Mouse (Mus musculus) erythroblast, adult 5-6 weeks (primary cell): ENCODE results near the gene Dazap1. TPM values are rescaled to one million over a fixed set of nuclear protein-coding genes. Genes with fewer than 3 reads are reported as not detected.

Experiments used
- ATAC-seq: replicated peaks from 2 replicates; pipeline ENCODE4 v1.8.0; 2016; ENCODE audit warnings: moderate number of reproducible peaks, mild to moderate bottlenecking, moderate TSS enrichment, inconsistent platforms; ENCODE audit not compliant: poor library complexity, low FRiP score, severe bottlenecking
- total RNA-seq, 2 experiments: library from RNA; stranded (forward) in 1 of 2; stranded (reverse) in 1 of 2; fragments of 150-400 nt in 1 of 2; fragments of 200-764, 138-1000 nt in 1 of 2; gene quantifications; 2 replicates each; pipeline versions ENCODE4 v1.2.3 to v1.2.4; 2015 to 2017; ENCODE audit warnings: low replicate concordance in 2 of 2

The Dazap1 gene
- total RNA-seq, 2 experiments from 2014 or later: 13.8 to 29.8 TPM

DNA sequence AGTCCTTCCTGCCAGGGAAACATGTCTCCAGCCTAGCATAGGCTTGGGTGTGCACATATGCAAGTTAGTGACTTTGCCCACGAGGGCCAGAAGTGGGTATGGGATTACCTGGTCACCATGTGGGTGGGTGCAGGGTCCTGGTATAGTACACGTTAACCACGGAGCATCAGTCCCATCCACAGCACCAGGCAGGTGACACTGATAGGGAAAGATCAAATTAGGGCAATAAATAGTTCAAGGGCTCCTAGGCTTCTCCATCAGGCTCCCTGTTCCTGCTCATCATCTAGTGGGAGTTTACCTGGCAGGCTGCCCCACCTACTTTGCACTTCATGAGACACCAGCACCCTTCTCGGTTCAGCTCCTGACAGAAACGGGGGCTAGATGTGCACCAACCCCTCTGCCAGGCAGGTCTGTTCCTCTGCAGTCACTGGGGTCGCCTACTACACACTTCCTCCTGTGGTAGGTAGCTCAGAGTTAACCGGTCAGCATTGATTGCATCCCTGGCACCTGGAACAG is 33.6 kb downstream of the Dazap1 start:
- ATAC-seq: no peak

DNA sequence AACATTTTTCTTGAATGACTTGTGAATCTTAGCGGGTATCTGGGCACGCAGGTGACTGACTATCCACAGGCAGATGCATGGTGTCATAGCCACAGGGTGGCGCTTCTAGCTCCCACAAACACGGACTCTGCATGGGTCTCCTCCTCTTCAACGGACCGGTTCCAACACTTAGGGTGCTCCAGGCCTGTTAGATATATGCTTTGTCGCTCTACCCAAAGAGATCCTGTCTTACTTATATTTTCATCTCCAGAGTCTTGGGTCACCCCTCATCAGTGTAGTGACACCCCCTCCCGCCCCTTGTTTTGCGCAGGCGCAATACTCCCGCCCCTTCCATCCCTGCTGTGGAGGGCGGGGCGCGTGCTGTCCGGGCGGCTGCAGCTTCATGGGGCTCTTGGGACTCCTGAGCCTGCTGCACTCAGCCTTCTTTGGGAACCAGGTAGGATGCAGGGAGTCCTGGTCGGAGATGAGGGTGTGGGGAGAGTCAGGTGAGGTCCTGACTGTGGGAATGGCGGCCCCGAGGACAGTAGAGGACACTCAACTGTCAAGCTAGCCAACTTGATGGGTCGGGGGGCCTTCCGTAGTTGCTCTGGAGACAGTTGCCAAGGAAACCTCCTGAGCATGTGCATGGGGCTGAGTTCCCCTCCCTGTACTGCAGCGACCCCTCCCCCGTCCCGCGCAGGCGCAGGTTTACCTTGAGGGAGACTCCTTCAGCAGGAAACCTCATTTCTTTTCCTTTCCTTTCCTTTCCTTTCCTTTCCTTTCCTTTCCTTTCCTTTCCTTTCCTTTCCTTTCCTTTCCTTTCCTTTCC is 34.5 kb downstream of the Dazap1 start, which contains the start of gene Apc2:
Gene Apc2 (plus strand): TSS at position 360 of the 808 bp plus-strand sequence.
- ATAC-seq: peak; percentile 51

DNA sequence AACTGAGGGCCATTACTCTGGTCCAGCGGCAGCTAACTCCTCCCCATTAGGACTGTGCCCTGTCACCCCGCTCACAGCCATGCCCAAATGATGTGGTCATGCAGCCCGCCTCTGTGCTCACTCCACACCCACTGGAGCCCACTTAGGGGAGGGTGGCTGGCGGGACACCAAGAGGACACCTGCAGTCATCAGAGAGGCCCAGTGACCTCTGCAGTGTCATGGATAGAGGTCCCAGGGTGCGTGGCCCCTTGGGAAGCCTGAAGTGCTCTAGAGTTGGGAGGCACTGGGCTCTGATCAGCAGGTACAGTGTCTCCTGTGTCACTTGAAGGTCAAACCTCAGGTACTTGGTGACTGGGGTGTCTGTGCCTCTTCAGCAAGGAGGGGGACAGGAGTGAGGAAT is 35.5 kb downstream of the Dazap1 start:
- no peak for ATAC-seq

DNA sequence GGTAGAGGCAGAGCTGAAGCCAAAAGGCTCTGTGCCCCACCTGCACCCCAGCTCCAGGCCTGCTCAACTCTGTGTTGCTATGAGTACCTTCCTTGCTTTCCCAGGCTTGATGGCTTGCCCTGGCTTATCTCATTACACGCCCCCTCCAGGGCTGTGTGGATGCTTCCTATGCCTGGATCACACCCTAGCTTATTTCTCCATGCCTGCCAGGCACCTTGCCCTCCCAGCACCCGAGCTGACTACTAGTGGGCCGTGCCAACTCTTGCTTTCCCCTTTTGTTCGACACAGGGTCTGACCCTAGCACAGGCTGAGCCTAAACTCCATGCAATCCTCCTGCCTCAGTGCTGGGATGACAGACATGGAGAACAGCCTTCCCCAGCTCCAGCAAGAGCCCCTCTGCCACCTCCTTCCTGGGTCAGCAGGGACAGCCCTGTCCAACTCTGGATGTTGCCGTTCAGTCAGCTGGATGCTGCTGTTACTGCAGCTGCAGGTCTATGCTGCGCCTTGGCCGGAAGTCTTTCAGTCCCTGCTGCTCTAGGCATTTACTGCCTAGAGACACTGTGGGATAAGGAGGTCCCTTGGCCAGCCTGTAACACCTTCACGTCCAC is 36.3 kb downstream of the Dazap1 start:
- ATAC-seq: no peak

DNA sequence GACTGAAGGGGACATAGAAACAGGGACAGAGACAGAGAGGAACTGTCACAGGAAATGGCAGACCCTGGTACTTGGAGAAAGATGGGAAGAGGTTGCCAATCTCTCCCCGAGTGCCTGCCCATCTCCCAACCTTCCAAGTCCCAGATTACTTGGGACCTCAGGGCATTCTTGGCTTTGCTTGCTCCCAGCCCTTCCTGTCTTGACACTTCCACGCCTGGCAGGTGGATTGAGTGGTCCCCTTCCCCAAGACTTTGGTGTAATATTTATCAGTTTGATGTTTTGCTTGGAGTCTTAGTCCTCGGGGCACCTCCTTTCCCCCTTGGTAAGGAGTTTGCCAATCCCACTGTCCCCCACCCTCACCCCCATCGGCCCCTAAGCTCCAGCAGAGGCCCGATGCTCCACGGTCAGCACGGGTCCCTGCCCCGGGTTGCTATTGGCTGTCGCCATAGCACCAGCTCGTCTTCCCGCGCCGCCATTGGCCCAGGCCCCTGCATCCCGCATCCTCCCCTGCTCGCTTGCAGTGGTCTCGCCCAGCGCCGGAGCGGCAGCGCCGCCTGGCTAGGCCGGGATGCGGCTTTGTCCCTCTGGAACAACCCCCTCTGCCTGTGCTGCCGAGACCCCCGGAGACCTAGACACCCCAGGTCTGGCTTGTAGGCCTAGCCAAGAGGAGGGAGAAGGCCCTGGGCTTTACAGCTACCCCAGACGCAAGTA is 37.4 kb downstream of the Dazap1 start:
- ATAC-seq: no peak

DNA sequence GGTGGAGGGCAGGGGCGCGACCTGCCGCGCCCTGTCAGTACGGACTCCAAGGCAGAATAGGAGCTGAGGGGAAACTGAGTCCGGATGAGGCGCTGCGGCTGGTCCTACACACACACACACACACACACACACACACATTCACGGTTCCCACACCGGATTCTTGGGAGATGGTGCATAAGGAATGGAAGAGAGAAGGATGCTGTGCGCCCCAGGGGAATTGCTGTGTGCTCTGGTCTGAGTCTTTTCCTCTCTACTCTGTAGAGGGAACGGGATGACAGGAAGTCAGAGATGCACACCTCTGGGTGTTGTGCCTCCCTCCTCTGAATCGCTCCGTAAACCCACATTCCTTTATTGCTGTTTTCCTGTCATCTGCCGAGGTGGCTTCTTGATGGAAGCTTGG is 38.0 kb downstream of the Dazap1 start:
- no peak for ATAC-seq

DNA sequence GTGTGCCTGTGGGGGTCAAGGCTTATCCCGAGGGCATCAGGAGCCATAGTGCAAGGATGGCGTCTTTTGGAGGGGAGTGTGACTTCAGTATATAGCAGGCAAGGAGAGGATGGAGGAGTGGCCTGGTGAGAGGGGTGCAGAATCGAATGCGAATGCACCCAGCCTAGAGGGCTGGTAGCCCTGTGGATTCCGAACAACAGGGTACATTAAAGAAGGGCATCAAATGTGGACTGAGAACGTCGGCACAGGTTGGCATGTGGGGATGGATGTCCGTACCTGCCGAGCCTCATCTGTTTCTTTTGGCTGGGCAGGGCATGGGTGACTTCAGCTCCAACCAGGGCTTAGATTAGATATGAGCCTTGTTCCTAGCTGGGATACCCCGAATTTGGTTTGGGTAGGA is 38.5 kb downstream of the Dazap1 start:
- ATAC-seq: no peak

DNA sequence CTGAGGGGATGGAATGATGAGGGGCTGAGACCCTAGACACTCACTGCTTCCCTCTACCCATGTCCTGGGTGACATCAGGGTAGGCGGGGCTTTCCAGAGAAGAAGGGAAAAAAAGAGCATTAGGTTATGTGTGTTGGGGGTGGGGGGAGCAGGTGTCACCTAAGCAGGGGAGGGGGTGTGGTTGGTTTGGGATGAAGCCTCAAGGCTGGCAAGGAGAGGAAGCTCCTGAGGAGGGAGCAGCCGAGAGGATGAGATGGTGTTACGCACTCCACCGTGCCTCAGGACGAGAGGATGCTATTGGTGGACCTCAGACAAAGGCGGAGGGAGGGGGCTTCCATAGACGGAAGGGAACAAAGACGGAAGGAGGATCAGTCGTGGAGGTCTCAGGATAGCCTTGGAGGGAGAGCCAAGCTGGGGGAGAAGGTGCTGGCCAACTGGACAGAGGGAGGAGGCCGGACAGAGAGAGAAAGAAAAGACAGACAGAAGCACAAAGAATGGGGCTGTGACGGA is 39.4 kb downstream of the Dazap1 start:
- ATAC-seq: no peak

DNA sequence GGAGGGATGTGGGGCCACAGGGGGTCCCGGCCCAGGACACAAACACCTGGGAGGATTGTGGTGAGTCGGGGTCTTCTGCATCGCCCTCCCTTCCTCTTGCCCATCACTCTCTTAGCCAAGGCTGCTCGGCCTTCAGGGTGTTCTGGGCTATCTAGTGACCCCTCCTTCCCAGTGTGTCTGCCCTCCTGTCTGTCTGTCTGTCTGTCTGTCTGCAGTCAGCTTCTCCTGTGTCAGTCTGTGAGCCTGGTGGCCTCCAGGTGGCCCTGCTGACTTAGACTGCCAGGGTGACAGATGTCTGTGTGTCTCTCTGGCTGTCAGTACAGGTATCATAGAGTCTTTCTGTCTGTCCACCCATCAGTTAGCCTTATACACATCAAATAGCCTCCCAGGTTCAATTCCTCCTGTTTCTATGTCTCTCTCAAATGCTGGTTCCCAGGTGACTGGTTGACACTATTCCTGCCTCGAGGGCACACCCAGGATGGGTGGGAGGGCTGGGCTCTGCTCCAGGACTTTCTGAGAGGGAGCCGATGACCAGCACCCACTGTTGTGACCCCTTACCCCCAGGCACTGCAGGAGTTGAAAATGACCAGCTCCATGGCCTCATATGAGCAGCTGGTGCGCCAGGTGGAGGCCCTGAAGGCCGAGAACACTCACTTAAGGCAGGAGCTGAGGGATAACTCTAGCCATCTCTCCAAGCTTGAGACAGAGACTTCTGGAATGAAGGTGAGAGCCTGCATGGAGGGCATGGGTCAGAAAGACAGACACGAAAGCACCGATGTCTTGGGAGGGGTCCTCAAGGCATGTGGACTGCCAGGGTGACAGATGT is 40.2 kb downstream of the Dazap1 start:
- ATAC-seq: no peak

DNA sequence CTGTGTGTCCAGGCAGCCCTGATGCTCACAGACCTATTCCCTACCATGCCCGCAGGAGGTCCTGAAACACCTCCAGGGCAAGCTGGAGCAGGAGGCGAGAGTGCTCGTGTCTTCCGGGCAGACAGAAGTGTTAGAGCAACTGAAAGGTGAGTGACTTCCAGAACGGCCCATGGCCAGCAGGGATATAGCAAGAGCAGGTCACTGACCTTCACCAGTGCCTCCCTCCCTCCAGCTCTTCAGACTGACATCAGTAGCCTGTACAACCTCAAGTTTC is 40.7 kb downstream of the Dazap1 start:
- 0 out of 2 replicates have a peak, but pooled peaks have one; percentile 1 for ATAC-seq

DNA sequence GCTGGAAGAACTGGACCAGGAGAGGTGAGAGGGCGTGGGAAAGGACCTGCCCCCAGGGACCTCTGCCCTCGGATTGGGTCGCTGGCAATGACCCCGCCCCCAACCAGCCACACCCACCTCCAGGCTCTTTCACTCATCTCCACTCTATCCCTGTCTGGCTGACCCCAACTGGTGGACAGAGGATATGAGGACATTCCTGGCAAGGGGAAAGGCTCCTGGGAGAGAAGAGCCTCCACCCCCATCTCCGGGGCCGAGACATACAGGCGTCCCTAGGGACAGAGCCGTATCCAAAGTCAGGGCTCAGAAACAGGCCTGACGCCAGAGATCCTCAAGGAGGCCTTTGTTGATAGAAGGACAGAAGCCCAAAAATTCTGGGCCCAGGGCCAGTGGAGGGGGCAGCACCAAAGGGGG is 41.2 kb downstream of the Dazap1 start:
- 0 out of 2 replicates have a peak, but pooled peaks have one; percentile 18 for ATAC-seq

DNA sequence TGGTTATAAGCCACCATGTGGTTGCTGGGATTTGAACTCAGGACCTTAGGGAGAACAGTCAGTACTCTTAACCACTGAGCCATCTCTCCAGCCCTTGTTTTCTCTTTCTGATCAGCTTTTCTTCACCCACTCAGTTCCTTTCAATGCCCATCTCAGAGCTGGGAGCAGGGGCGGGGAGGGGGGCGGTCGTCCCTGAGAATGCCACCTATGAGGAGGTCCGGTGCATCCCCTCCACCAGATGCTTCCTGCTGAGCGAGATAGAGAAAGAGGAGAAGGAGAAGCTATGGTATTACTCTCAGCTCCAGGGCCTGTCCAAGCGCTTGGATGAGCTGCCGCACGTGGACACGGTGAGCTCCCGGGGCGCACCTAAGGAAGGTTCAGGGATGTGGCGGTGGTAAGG is 43.2 kb downstream of the Dazap1 start:
- ATAC-seq: peak; percentile 2; the same call in 1 of the 2 replicates

DNA sequence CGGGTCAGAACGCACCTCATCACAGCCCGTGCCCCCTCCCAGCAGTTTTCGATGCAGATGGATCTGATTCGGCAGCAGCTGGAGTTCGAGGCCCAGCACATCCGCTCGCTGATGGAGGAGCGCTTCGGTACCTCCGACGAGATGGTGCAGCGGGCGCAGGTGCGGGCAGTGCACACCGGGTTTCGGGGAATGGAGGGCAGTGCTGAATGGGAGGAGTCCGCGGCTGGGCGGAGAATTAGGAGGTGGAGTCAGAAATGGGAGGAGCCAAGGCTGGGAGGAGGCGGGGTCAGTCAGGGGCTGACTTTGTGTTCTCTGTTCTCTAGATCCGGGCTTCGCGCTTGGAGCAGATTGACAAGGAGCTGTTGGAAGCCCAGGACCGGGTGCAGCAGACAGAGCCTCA is 43.6 kb downstream of the Dazap1 start:
- peak; percentile 63 for ATAC-seq

DNA sequence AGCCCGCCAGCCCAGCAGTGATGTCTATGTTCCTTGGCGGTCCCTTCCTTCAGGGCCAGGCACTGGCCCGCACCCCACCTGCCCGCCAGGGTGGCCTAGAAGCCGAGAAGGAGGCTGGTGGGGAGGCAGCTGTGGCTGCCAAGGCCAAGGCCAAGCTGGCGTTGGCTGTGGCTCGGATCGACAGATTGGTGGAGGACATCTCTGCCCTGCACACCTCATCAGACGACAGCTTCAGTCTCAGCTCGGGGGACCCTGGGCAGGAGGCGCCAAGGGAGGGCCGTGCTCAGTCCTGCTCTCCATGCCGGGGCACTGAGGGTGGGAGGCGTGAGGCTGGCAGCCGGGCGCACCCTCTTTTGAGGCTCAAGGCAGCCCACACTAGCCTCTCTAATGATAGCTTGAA is 50.3 kb downstream of the Dazap1 start:
- no peak for ATAC-seq

DNA sequence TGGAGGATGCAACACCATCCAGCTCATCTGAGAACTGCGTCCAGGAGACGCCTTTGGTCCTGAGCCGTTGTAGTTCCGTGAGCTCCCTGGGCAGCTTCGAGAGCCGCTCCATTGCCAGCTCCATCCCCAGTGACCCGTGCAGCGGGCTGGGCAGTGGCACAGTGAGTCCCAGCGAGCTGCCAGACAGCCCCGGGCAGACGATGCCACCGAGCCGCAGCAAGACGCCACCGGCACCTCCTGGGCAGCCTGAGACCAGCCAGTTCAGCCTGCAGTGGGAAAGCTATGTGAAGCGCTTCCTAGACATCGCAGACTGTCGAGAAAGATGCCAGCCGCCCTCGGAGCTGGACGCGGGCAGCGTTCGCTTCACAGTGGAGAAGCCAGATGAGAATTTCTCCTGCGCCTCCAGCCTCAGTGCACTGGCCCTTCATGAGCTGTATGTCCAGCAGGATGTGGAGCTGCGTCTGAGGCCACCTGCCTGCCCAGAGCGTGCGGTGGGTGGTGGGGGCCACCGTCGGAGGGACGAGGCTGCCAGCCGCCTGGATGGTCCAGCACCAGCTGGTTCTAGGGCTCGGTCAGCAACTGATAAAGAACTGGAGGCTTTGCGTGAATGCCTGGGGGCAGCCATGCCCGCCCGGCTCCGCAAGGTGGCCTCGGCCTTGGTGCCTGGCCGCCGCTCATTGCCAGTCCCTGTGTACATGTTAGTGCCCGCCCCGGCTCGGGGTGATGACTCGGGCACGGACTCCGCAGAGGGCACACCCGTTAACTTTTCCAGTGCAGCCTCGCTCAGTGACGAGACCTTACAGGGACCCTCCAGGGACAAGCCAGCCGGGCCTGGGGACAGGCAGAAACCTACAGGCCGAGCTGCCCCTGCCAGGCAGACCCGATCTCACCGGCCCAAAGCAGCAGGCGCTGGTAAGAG is 51.6 kb downstream of the Dazap1 start:
- ATAC-seq: no peak

DNA sequence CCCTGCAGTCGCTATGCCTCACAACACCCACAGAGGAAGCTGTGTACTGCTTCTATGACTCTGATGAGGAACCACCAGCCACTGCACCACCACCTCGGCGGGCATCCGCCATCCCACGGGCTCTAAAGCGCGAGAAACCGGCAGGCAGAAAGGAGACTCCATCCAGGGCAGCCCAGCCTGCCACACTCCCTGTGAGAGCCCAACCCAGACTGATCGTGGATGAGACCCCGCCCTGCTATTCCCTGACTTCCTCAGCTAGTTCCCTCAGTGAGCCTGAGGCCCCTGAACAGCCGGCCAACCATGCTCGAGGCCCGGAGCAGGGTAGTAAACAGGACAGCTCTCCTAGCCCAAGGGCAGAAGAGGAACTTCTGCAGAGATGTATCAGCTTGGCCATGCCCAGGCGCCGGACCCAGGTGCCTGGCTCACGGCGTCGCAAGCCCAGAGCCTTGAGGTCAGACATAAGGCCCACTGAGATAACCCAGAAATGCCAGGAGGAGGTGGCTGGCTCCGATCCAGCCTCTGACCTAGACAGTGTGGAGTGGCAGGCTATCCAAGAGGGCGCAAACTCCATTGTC is 52.4 kb downstream of the Dazap1 start:
- no peak for ATAC-seq

DNA sequence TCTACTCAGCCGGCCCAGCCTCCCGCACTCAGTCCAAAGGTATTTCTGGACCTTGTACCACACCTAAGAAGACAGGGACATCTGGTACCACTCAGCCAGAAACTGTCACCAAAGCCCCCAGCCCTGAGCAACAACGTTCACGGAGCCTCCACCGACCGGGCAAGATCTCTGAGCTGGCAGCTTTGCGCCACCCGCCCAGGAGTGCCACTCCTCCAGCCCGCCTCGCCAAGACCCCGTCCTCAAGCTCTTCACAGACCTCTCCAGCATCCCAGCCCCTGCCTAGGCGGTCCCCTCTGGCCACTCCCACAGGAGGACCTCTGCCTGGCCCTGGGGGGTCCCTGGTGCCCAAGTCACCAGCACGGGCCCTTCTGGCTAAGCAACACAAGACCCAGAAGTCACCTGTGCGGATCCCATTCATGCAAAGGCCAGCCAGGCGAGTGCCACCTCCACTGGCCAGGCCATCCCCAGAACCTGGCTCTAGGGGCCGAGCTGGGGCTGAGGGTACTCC is 53.3 kb downstream of the Dazap1 start:
- ATAC-seq: no peak

DNA sequence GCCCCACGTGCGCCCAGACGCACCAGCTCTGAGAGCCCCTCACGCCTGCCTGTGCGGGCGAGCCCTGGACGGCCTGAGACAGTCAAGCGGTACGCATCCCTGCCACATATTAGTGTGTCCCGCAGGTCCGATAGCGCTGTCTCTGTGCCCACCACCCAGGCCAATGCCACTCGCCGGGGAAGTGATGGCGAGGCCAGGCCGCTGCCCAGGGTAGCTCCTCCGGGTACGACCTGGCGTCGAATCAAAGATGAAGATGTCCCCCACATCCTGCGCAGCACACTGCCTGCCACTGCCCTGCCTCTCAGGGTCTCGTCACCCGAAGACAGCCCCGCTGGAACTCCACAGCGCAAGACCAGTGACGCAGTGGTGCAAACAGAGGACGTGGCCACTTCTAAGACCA is 54.0 kb downstream of the Dazap1 start:
- no peak for ATAC-seq
